Mouse (Mus musculus): Measurements from ENCODE around the gene Fnbp1. TPM values are rescaled to one million over a fixed set of nuclear protein-coding genes. Genes with fewer than 3 reads are reported as not detected.

Fnbp1 gene
- polyA plus RNA-seq, 1 experiment from 2014 or later, result 4.5 TPM

DNA sequence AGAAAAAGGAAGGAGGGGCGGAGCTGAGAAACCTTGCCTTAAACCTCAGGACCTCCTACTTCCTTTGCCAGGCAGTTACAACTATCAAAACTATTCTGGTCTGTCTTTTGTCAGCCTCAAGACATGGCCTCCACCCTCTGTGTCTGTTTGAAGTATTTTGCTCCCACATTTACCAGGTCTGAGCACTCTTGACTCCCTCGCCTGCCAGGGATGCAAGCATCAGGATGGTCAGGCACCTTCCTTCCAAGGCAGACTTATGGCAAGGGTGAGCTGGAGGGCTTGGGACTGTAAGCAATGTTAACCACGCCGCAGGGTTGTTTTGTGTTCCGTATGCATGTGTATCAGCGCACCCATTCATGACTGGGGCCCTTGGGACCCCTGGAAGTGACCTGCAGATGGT is 1.5 kb upstream of the Fnbp1 start:
- Histone ChIP-seq H3K9ac (replicated peaks) (peak overlapping the region; percentile 39), H3K4me1 (ENCODE audit: insufficient read depth) (peaks cover 32% of the 10 kb centered on the region), H3K36me3 (replicated peaks; ENCODE audit: insufficient read depth, low read length) (no peaks in the 10 kb centered on the region), H3K27ac (ENCODE audit: low read depth) (peak overlapping the region; percentile 78), H3K4me2 (ENCODE audit: low read depth, low read length) (peak overlapping the region; percentile 98), H3K4me3 (ENCODE audit: low read depth, low read length) (peak overlapping the region; percentile 22), H3K9me3 (ENCODE audit: low read length) (no peaks in the 10 kb centered on the region), H3K27me3 (ENCODE audit: insufficient read depth, low read length) (0 out of 2 replicates have a peak, but pooled peaks cover 2% of the 10 kb centered on the region)
- DNase-seq (peak; percentile 27), ATAC-seq (no peak)
- TF ChIP-seq EP300 (IDR thresholded peaks at IDR 0.05; ENCODE audit: low read depth) (no peak), CTCF (IDR thresholded peaks at IDR 0.05; ENCODE audit: low read depth) (no peak)
- 35% methylated on average over 6 of the region's 6 CpGs for WGBS (ENCODE audit: insufficient replicate concordance)

- H3K9me3 ChIP-seq (ENCODE audit: low read length), result no peaks in the 10 kb centered on the region
- peaks cover 32% of the 10 kb centered on the region for H3K4me1 ChIP-seq (ENCODE audit: insufficient read depth)
- H3K9ac ChIP-seq (replicated peaks), result peak overlapping the region; percentile 84
- no peak for TF ChIP-seq EP300 (IDR thresholded peaks at IDR 0.05; ENCODE audit: low read depth)
- peak; percentile 57 for TF ChIP-seq CTCF (IDR thresholded peaks at IDR 0.05; ENCODE audit: low read depth)
- peak overlapping the region; percentile 93 for H3K4me3 ChIP-seq (ENCODE audit: low read depth, low read length)
- 28% methylated on average over 3 of the region's 3 CpGs for WGBS (ENCODE audit: insufficient replicate concordance)
- no peak for DNase-seq
- peak overlapping the region; percentile 98 for H3K4me2 ChIP-seq (ENCODE audit: low read depth, low read length)
- no peak for ATAC-seq
- H3K36me3 ChIP-seq (replicated peaks; ENCODE audit: insufficient read depth, low read length), result no peaks in the 10 kb centered on the region
- H3K27me3 ChIP-seq (ENCODE audit: insufficient read depth, low read length), result 0 out of 2 replicates have a peak, but pooled peaks cover 2% of the 10 kb centered on the region
- peak overlapping the region; percentile 78 for H3K27ac ChIP-seq (ENCODE audit: low read depth)
Observed at GRCm38 (mm10) chr2:31142505-31142904, 697 bp upstream of the Fnbp1 start.

DNA sequence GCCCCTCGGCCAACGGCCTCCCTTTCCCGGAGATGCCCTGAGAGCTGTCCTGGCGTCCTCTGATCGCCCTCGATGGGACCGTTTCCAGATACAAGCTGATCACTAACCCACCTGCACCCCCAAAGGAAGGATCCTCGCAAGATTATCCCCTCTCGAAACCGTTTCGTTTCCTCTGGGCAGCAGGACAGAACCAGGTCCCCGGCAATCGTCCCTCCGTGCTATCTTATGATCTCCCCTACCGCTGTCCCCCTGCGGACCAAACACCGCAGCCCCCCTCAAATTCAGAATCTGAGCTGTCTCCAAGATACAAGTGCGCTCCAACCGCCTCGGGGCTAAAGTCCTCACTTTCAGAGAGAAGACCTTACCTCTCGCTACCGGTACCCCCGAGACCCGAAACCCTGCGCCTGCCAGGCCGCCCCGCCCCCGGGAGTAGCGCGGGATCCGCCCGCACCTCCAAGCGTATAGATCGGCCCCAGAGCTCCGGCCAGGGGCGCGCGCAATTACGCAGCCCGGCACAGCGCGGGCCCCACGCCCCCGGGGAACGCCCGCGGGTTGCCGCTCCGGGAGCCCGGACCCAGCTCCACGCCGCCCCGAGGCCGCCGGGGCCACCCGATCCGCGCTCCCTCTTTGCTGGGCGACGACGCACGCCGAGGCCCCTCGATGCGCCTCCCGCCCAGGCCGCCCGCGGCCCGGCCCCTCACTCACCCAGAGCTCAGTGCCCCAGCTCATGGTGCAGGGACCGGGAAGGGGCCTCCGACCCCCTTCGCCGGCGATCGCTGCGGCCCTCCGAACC is 538 bp downstream of the Fnbp1 start:
- Histone ChIP-seq H3K36me3 (replicated peaks; ENCODE audit: insufficient read depth, low read length) (no peaks in the 10 kb centered on the region), H3K27ac (ENCODE audit: low read depth) (peak overlapping the region; percentile 78), H3K9me3 (ENCODE audit: low read length) (no peaks in the 10 kb centered on the region), H3K4me2 (ENCODE audit: low read depth, low read length) (peak overlapping the region; percentile 98), H3K27me3 (ENCODE audit: insufficient read depth, low read length) (0 out of 2 replicates have a peak, but pooled peaks cover 2% of the 10 kb centered on the region), H3K9ac (replicated peaks) (peak overlapping the region; percentile 84), H3K4me1 (ENCODE audit: insufficient read depth) (peaks cover 30% of the 10 kb centered on the region), H3K4me3 (ENCODE audit: low read depth, low read length) (peak overlapping the region; percentile 93)
- under 1% methylated on average over 64 of the region's 78 CpGs for WGBS (ENCODE audit: insufficient replicate concordance)
- no peak for TF ChIP-seq CTCF (IDR thresholded peaks at IDR 0.05; ENCODE audit: low read depth)
- TF ChIP-seq EP300 (IDR thresholded peaks at IDR 0.05; ENCODE audit: low read depth), result no peak
- DNase-seq (peak; percentile 38), ATAC-seq (peak; percentile 61)

- Histone ChIP-seq H3K36me3 (replicated peaks; ENCODE audit: insufficient read depth, low read length) (no peaks in the 10 kb centered on the region), H3K9ac (replicated peaks) (peak overlapping the region; percentile 84), H3K27ac (ENCODE audit: low read depth) (no peak overlapping the region), H3K27me3 (ENCODE audit: insufficient read depth, low read length) (0 out of 2 replicates have a peak, but pooled peaks cover 2% of the 10 kb centered on the region), H3K4me1 (ENCODE audit: insufficient read depth) (peaks cover 33% of the 10 kb centered on the region), H3K4me2 (ENCODE audit: low read depth, low read length) (peak overlapping the region; percentile 98), H3K4me3 (ENCODE audit: low read depth, low read length) (peak overlapping the region; percentile 93), H3K9me3 (ENCODE audit: low read length) (no peaks in the 10 kb centered on the region)
- TF ChIP-seq EP300 (IDR thresholded peaks at IDR 0.05; ENCODE audit: low read depth) (no peak), CTCF (IDR thresholded peaks at IDR 0.05; ENCODE audit: low read depth) (no peak)
- ATAC-seq, result no peak
- no peak for DNase-seq
- WGBS (ENCODE audit: insufficient replicate concordance), result 3% methylated on average over 10 of the region's 10 CpGs
Observed at GRCm38 (mm10) chr2:31140772-31141073, 1.1 kb downstream of the Fnbp1 start.

- peaks cover 38% of the 10 kb centered on the region for H3K4me1 ChIP-seq (ENCODE audit: insufficient read depth)
- DNase-seq, result no peak
- no peaks in the 10 kb centered on the region for H3K9me3 ChIP-seq (ENCODE audit: low read length)
- no peak overlapping the region for H3K27ac ChIP-seq (ENCODE audit: low read depth)
- H3K9ac ChIP-seq (replicated peaks), result no peak overlapping the region
- H3K4me3 ChIP-seq (ENCODE audit: low read depth, low read length), result peak overlapping the region; percentile 93
- WGBS (ENCODE audit: insufficient replicate concordance), result 52% methylated on average over 12 of the region's 12 CpGs
- 0 out of 2 replicates have a peak, but pooled peaks cover 2% of the 10 kb centered on the region for H3K27me3 ChIP-seq (ENCODE audit: insufficient read depth, low read length)
- TF ChIP-seq EP300 (IDR thresholded peaks at IDR 0.05; ENCODE audit: low read depth) (no peak), CTCF (IDR thresholded peaks at IDR 0.05; ENCODE audit: low read depth) (no peak)
- H3K4me2 ChIP-seq (ENCODE audit: low read depth, low read length), result peak overlapping the region; percentile 98
- ATAC-seq, result no peak
- H3K36me3 ChIP-seq (replicated peaks; ENCODE audit: insufficient read depth, low read length), result no peaks in the 10 kb centered on the region
Observed at GRCm38 (mm10) chr2:31139991-31140771, 1.6 kb downstream of the Fnbp1 start.

- H3K27me3 ChIP-seq (ENCODE audit: insufficient read depth, low read length), result 0 out of 2 replicates have a peak, but pooled peaks cover 2% of the 10 kb centered on the region
- ATAC-seq (no peak), DNase-seq (no peak)
- no peak overlapping the region for H3K9ac ChIP-seq (replicated peaks)
- no peak overlapping the region for H3K4me3 ChIP-seq (ENCODE audit: low read depth, low read length)
- no peaks in the 10 kb centered on the region for H3K36me3 ChIP-seq (replicated peaks; ENCODE audit: insufficient read depth, low read length)
- 58% methylated on average over 10 of the region's 10 CpGs for WGBS (ENCODE audit: insufficient replicate concordance)
- H3K4me2 ChIP-seq (ENCODE audit: low read depth, low read length), result 0 out of 2 replicates have a peak overlapping the region, but pooled peaks have one; percentile 11
- TF ChIP-seq EP300 (IDR thresholded peaks at IDR 0.05; ENCODE audit: low read depth) (no peak), CTCF (IDR thresholded peaks at IDR 0.05; ENCODE audit: low read depth) (no peak)
- no peak overlapping the region for H3K27ac ChIP-seq (ENCODE audit: low read depth)
- no peaks in the 10 kb centered on the region for H3K9me3 ChIP-seq (ENCODE audit: low read length)
- H3K4me1 ChIP-seq (ENCODE audit: insufficient read depth), result peaks cover 35% of the 10 kb centered on the region
Observed at GRCm38 (mm10) chr2:31139174-31139632, 2.6 kb downstream of the Fnbp1 start.

Measured in liver, postnatal 0 days (tissue).